Mouse (Mus musculus): ENCODE data around the gene Syf2.
"Not testable (repeated sequence)": the region's sequence is repeated elsewhere in the genome, so short reads cannot be mapped to it uniquely, and the experiment has no call there.

The Syf2 gene

DNA sequence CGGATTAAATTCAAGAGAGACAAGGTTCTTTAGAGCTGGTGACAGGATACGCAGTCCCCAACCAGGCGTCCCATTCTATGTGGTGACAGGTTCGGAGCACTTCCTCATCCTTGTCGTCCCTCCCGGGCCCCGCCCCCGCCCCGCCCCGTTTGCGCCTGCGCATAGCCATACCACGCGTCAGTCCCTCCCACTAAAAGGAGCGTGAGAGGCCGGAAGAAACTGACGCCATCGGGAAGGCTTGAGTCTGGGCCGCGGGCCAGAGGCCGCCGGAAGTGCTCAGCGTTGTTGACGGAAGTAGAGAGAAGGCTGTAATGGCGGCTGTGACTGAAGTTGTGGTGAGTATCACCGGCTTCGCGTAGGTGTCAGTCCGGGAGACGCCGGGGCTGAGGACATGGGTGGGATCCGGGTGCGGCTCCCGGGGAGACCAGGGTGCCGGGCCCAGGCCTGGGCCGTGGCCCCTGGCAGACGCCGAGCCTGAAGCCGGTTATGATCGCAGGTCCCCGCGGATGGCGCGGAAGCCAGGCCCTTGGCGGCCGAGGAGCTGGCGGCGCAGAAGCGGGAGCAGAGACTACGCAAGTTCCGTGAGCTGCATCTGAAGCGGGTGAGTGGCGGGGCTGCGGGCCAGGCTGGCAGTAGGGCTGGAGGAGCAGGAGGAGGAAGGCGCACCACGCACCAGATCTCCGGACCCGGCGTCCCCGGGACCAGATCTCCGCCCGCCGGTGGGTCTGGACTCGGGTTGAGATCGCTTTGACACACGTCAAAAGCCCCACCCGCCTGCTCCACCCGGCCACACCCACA lies at the start of gene Syf2:
TSS of gene Syf2 (plus strand) at position 215 of the 798 bp plus-strand sequence.
- DNase-seq (ENCODE audit: low read depth, low spot score), result peak; percentile 94

- DNase-seq (ENCODE audit: low read depth, low spot score), result no peak
These were observed 47.4 kb upstream of the Syf2 start for GRCm38 (mm10) chr4:134883266-134883665.

DNA sequence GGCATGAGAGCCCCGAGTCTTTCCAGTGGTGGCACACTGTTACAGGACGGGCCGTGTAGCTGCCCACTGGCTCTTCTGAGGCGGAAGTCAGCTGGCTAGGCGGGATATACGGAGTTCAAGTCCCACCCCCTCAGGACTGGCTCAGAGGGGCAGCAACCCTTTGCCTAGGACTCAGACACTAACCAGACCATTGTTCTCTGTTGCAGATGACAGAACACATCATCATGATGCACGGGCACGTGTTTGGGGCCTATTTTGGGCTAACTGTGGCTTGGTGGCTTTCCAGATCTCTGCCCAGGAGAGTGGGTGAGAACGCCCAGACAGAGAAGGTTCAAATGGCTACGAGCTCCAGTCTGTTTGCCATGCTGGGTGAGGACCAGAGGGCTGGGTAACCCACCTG lies 46.9 kb upstream of the Syf2 start:
- no peak for DNase-seq (ENCODE audit: low read depth, low spot score)

GRCm38 (mm10) chr4:134884364-134884763 lies 46.3 kb upstream of the Syf2 start:
- no peak for DNase-seq (ENCODE audit: low read depth, low spot score)

DNA sequence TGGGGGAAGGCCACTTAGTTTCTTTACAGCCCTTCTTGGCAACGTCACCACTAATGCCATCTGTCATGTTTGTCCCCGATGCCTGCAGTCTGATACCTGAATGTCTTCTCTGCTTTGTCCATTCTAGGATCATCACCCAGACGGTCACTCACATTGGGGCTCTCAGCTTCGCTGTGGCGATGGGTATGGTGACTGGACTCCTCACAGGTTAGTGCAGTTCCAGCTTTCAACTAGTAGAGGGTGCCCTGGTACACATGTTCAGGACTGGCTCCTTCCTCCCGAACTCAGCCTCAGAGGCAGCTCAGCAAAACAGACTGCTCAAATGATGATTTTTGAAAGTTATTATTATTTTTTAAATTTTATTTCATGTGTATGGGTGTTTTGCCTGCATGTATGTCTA lies 38.6 kb upstream of the Syf2 start:
- no peak for DNase-seq (ENCODE audit: low read depth, low spot score)

- no peak for DNase-seq (ENCODE audit: low read depth, low spot score)
These were observed 33.4 kb upstream of the Syf2 start for GRCm38 (mm10) chr4:134897256-134897655.

GRCm38 (mm10) chr4:134901126-134901525 lies 29.6 kb upstream of the Syf2 start:
- DNase-seq (ENCODE audit: low read depth, low spot score), result no peak

GRCm38 (mm10) chr4:134903046-134903445 lies 27.7 kb upstream of the Syf2 start:
- DNase-seq (ENCODE audit: low read depth, low spot score), result no peak

DNA sequence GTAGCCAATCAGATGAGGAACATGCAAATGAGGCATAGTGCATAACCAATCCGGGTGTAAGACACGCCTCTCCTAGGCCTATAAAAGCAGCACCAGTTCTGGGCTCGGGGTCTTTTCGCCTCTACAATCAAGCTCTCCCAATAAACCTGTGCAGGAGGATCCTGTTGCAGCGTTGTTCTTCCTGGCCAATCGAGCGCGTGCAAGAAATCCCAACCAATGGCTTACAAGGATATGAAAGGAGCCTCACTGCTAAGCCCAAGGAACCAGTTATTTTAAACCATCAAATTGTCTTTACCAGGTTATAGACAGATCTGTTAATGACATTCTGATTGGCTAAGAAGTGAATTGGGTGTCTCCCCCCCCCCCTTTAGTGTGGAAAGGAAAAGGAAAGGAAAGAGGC lies 19.3 kb upstream of the Syf2 start:
- DNase-seq (ENCODE audit: low read depth, low spot score), result not testable (repeated sequence)

GRCm38 (mm10) chr4:134913413-134913812 lies 17.3 kb upstream of the Syf2 start:
- DNase-seq (ENCODE audit: low read depth, low spot score), result no peak

GRCm38 (mm10) chr4:134914122-134914863 lies 16.4 kb upstream of the Syf2 start:
- no peak for DNase-seq (ENCODE audit: low read depth, low spot score)

GRCm38 (mm10) chr4:134914864-134915209 lies 15.9 kb upstream of the Syf2 start, which contains the start of gene Tmem50a:
Gene Tmem50a, minus strand, starts transcription at chr4:134915024.
- peak; percentile 80 for DNase-seq (ENCODE audit: low read depth, low spot score)

DNA sequence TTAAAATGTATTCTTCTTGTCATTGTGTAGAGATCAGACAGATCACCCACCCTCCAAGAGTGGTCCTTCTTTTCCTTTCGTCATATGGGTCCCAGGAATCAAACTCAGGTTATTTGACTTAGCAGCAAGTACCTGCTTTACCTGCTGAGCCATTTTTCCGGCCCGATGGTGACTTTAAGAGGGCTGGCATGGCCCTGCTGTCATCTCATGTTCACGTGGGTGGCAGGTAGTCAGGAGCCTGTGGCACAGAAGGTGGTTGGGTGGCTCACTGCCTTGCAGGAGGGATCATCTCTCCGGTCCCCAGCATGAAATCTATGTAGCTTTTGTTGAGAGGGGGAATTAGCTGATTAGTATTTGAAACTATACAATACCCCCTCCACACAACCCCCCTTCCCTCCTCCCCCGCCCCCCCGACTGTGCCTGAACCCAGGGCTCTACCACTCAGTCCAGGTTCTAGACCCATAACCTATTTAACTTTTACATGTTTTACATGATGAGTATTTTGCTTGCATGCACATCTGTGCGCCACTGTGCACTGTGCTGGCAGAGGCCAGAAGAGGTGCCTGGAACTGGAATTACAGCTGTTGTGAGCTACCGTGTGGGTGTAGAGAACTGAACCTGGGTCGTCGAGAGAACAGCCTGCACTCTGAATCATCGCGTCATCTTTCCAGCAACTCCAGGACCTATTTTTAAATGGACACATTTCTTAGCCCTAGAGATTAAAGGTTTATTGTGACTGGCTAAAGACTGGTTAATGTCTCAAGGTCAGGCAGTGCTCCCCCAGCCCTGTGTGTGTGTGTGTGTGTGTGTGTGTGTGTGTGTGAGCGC lies 15.3 kb upstream of the Syf2 start:
- no peak for DNase-seq (ENCODE audit: low read depth, low spot score)

- no peak for DNase-seq (ENCODE audit: low read depth, low spot score)
These were observed 13.5 kb upstream of the Syf2 start for GRCm38 (mm10) chr4:134917194-134917593.

- DNase-seq (ENCODE audit: low read depth, low spot score), result no peak
These were observed 12.3 kb upstream of the Syf2 start for GRCm38 (mm10) chr4:134918381-134918780.

DNA sequence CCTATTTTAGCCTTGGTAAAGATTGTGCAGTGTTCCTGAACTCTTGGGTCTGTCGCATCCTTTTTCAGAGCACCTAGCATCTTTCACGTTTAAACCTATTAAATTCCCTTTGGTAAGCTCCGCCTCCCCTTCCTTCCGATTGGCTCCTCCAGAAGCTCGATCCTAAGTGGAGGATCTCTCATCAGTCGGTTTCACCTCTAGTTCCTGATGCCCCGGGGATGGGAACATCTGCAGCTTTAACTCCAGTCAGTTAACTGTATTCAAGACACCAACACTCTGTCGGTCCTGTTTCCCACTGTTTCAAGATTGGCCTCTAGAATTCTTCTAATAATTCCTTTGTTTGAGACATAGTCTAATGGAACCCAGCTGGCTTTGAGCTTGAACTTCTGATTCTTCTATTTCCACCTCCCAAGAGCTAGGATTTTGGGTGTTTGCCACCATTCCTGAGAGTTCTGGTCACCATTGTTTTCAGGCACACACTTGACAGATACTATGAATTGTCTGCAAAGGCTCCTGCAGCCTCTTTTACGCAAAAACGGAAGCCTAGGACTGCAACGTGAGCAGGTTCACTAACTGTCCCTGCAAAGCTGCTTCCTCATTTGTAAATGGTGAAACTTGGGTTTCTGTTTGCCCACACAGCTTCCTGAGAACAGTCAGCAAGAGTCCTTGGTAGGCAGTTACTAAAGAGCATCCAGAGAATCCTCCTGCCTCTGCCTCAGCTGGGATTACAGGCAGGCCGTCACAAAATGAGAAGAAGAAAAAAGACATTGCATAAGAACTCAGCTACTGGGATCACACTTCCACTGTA lies 10.8 kb upstream of the Syf2 start:
- DNase-seq (ENCODE audit: low read depth, low spot score), result no peak

- no peak for DNase-seq (ENCODE audit: low read depth, low spot score)
These were observed 10.1 kb upstream of the Syf2 start for GRCm38 (mm10) chr4:134920631-134921030.

DNA sequence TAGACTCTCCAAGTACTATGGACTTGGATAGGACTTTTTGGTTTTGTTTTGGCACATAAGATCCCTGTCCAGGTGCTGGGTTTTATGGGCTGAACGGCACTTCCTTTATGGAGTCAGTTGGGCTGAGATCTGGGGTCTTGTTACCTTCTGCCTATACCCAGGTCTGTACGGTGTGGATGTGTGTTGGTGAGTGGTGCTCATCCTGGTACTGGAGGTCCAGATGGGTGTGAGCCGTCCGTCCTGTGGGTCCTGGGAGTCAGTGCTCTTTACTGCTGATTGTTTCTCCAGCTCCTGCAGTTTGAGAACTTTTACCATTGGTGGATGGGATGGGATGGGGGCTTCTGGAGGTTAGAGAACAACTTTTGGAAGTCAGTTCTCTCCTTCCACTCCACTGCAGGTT lies 9.0 kb upstream of the Syf2 start:
- no peak for DNase-seq (ENCODE audit: low read depth, low spot score)

- DNase-seq (ENCODE audit: low read depth, low spot score), result no peak
These were observed 8.4 kb upstream of the Syf2 start for GRCm38 (mm10) chr4:134922111-134922924.

DNA sequence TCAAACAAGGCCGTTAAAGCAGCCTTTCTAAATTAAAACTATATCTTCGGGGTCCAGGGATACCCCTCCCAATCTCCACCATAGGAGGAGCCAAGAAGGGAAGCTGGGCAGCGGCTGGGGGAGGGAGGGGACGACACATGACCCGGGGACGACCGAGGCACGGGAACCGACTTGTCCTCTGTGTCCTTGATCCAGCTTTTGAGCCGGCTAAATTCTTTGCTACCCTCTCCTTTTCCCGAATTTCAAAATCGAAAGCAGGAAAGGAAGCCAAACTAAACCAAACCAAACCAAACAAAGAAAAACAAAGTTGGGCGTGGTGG lies 7.8 kb upstream of the Syf2 start:
- no peak for DNase-seq (ENCODE audit: low read depth, low spot score)

Measured in brain, embryonic 18.5 days (tissue).